Mouse (Mus musculus) cerebellum, adult 18-20 months (tissue): Measurements from ENCODE around the gene Kat14.

Experiments
- DNase-seq, 2 experiments: peaks; one replicate each; pipeline ENCODE4 v3.0.0; 2021

The Kat14 gene

DNA sequence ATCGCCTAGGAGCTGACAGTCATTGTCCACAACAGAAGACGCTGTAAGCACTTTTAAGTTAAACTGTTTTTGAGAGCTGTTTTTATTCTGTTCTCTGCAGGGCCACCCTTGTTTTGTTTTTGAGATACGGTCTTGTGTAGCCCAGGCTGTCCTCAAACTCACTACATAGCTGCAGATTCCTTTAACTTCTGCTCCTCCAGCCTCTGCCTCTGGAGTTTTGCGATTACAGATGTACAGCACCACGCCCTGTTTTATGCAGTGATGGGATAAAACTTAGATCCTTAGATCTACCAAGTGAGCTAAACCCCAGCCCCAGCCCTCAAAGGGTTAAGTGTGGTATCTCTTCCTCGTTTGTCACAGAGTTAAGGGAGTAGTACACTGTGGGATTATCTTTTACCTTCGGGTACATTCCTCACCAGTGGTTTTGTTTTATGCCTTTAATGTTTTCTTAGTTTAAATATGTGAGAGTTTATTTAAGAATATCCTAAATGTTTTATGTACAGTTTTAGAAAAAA, 13.9 kb downstream of the Kat14 start:
- DNase-seq = no peak

DNA sequence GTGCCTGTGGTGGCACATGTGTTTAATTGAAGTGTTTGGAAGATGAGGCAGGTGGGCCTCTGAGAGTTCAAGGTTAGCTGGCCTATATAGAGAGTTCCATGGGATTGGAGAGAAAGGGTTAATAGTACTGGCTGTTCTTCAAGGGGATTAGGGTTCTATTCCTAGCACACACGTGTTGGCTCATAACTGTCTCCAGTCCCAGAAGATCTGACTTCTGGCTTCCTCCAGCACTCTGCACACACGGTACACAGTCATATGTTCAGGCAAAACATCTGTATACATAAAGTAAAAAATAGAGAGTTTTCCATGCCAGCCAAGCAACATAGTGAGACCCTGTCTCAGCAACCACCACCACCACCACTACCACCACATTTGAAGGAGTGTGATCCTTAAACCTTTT, 17.5 kb downstream of the Kat14 start:
- no peak for DNase-seq

DNA sequence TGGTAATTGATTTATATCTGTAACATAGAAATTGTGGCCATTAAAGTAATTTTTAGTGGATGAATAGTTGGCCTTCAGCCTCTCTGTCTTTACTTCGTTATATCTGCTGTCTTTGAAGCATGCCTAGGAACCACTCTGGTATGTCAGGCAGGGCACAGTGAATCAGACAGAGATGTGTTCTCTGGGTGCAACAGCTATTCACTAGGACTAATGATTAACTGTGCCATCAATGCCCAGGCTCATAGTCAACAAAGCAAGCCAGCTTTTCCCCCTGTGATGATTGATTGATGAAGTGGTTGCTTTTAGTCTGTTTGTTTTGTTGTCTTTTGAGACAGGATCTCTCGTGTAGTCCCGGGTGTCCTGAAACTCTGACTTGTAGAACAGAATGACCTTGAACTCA, 19.6 kb downstream of the Kat14 start:
- no peak for DNase-seq

DNA sequence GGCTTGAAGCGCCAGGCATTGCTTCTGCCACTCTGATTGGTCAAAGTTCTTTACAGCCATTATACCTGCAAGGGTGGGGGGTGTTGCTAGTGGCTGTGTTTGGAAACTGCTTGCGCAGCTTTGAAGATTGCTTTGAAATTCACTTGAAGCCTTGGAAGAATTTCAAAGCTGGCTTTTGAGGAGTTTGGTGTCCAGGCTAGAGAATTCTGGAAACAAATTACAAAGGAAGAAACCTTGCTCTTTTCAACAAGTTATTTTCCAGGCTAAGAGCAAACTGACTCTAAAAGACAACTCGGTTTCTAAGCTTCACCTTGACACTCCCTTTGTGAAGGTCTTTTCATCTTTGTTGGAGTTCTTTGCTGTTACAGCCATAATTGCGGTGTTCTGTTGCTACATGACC, 30.7 kb downstream of the Kat14 start:
- DNase-seq = no peak

DNA sequence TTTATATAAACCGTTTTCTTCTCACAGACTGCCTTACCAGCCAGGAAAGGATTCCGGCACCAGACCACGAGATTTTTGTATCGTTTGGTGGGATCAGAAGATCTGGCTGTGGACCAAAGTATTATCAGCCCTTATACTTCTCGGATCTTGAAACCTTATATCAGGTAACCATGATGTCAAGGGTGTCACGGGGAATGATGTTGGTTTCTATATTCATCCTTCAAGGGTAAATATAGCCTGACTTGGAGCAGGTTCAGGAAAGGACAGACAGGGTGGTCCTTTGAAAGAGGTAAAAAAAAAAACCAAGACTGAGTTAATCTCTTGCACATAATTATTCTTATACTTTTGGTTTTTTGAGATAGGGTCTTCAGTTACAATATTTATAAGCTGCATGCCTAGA, 31.9 kb downstream of the Kat14 start:
- DNase-seq = no peak

DNA sequence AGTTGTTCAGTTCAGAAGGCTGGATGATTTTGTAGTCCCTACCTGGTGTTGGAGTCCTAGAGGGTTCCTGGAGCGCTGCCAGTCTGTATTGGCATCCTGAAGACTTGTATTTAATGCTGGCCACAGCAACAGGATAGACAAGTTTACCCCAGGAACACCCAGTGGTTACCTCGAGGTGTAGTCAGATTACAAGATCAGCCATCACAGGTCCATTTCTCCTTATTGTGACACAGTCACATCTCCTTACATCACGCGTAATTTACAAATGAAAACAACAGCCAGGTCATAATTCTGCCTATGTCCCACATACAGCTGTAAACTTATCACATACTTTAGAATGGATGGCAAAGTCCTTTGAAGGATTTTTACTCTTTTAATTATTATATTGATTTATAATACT, 40.3 kb downstream of the Kat14 start:
- DNase-seq = no peak

DNA sequence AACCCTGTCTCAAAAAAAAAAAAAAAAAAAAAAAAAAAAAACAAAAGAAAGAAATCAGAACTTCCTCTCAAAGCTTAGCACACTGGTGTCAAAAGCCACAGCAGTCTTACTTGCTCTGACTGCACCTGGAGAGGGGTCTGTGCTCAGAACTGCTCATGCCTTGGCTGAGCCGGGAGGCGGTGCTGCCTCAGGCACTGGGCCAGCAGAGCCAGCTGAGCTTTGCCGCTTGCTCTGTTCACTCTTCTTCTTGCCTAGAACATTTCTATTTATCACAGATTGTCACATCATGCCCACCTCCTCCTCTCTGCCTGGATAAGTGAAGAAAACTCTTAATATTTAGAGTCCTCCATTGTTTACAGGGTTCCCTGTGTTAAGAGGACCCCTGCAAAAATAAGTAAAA, 41.8 kb downstream of the Kat14 start:
- peak; percentile 22 to 28 for DNase-seq

DNA sequence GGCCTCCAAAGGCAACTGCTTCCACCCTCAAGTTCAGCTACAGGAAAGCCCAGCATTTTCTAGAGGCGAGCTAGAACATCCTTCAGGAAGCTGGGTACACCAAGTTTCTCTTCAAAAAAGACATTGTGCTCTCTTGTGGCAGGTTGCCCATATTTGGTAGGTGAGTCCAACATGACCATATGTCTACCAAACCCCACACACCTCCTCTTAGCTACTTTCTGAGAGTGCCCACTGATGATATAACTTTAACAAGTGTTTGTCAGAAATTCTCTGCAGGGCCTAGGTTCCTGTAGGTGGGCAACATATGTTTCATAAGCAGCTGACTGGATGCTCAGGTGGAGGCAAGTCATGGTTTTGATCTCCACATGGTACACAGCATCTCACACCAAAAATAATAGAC, 45.9 kb downstream of the Kat14 start:
- DNase-seq = peak; percentile 36 to 37

DNA sequence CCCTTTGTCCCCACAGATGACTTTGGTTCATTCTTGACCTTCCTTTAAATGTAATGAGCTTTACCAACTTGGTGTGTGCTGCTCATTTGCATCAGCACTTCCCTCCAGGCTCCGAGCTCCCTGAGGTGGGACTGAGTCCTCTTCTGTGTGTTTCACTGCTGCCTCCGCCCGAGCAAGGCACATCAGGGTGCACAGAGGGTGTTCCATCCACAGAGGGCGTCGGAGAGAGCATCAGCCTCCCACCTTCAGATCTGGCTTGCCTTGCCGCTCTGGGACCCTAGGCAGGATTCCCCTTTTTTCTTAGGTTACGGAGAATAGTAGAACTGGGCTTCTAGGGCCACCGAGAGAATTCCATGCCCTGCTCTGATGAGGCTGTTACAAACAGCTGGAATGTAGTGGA, 48.1 kb downstream of the Kat14 start:
- DNase-seq = no peak

DNA sequence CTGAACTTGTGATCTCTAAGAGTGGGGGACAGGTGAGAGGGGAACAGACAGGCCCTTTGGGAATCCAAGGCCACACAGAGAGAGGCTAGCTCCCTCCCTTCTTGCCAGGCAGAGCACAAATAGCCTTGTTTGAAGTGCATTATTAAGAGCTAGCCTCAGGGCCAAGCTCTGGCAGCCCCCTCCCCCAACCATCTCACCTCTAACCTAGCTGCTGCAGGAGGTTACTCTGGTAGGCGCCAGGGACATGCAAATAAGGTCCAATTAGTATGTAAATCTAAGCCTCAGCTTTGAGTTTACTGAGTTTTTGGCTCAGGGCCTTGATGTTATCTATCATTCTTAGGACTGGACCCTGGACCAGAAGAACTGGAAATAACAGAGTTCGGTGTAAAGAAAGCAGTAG, 49.3 kb downstream of the Kat14 start:
- DNase-seq = no peak

DNA sequence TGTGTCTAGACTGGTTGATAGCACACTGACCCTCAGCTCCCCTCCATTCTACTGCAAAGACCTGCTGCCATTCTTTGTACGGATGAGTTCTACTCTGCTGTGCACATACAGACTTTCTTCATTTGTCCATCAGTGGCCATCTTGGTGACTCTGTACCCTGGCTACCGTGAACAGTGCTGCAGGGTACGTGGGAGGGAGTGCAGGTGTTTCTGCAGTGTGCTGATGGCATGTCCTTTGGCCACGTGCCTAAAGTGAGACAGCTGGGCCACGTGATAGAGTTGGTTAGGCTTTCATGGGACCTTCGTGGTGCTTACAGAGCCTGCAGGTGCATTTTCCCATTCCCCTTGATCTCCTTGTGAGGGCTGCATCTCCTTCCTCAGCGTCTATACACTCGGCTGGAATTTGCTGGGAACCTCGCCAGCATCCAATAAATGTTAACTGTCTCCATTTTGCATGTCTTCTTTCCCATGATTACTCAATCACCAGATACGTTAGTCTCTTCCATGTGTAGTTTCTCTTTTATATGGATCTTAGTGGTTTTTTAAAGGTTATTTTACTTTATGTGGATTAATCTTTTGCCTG, 53.4 kb downstream of the Kat14 start:
- DNase-seq = no peak

DNA sequence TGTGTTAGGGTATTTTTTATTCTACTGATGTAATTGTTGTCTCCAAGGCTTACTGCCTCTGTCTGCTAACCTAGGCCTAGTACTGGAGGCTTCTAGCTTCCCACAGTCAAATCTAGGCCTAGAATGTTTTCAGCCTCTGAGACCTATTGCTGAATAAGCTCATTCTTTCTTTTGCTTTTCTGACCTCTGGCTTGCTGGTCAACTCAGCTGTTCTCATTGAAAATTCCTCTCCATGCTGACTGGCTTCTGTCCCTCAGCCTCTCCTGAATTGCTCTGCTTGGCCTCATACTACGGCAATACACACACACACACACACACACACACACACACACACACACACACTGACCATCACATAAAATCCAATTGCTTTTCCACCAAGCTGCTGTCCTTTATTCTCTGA, 57.0 kb downstream of the Kat14 start:
- no peak for DNase-seq

DNA sequence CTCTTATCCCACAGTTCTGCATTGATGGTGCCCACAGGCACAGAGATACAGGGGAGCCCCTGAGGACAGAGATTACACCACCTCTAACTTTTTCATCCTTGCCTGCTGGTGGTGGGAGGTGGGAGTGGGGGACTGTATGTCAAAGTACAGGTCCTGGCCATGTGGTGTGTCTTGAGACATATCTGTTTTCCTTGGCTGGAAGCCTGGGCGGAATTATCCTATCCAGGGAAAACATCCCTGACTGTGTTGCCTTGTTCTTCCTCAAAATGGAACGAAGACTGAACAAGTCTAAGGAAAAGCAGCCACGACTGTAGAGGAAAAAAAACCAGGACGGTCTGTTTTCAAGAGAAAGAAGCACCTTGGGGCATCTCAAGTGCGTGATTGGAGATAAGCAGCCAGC, 59.1 kb downstream of the Kat14 start:
- DNase-seq = no peak

DNA sequence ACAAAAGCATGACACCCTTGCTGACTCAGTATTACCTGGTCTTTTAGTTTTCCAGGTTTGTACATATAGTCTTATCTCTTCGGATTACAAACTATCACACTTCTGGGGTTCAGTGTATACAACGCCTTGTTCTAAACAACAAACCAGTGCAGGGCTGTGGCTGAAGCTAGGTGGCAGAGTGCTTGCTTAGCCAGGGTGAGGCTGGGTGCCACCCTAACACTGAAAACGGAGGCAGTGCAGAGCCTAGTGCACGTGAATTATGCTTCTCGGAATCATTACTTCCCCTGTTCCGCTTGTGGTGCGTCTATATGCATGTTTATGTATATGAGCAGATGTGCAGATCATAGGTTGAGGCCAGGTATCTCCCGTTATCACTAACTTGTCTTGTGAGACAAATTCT, 59.9 kb downstream of the Kat14 start:
- DNase-seq = no peak

DNA sequence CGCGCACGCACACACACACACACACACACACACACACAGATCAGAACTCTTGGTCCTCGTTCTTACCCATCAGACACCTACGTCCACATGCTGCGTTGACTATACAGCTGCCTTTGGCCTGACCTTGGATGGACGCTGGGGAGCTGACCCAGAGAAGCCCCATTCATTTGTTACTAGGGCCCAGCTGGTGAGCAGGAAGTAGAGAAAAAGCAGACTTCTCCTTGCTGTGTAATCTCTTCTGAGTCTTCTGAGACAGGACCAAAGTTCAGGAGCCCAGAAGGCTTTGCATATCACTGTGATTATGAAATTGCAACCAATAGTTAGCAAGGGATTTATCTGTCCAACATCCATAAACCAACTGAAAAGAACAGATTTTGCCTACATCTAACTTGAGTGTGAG, 60.4 kb downstream of the Kat14 start:
- no peak for DNase-seq

DNA sequence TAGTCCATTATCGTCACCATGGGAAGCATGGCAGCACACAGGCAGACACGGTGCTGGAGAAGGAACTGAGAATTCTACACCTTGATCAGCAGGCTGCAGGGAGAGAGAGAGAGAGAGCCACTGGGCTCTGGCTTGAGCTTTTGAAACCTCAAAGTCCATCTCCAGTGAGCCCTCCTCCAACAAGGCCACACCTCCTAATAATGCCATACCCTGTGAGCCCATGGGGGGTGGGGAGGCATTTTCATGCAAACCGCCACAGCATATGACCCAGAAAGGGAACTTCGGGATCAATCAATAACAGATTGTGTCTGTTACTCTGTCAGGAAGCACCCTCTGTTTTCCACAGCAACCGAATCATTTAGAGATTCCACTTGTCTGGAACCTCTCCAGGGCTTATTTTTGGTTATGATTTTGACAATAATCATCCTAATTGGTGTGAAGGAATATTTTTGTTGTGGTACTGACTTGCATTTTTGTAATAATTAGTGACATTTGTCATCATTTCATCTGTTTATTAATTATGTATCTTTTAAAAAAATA, 62.6 kb downstream of the Kat14 start:
- DNase-seq = no peak

DNA sequence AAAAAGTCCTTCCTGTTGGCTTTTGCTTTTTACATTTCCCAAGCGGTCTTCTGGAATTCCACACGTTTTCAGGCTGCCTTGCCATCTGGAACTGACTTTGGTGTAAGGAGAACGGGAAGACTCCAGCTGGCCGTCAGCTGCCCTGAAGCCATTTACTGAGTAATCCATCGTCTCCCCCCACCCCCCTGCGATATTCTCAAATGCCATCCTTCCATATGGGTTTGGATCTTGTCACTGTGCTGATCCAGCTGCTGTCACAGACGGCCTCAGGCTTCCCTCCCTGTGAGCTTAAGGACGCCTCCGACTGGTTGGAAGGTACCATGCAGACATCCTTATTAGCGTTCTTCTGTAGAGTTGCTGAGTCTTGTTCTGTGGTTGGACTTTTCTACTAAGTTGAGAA, 66.9 kb downstream of the Kat14 start:
- DNase-seq = no peak

DNA sequence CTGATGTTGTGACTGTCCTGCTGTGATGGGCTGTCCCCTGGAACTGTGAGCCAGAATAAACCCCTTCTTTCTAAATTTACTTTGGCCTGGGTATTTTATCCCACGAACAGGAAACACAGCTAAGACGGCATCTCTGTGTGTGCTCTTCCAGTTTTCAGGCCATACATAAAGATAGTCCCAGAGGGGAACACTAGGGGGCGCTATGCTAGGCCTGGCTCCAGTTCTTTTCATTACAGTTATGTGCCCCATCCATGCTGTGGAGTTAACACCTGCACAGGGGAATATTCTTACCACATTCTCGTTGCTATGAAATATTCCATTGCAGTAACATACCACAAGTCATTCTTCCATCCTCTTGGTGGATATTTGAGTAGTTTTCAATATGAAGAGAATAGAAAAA, 69.6 kb downstream of the Kat14 start:
- DNase-seq = no peak

DNA sequence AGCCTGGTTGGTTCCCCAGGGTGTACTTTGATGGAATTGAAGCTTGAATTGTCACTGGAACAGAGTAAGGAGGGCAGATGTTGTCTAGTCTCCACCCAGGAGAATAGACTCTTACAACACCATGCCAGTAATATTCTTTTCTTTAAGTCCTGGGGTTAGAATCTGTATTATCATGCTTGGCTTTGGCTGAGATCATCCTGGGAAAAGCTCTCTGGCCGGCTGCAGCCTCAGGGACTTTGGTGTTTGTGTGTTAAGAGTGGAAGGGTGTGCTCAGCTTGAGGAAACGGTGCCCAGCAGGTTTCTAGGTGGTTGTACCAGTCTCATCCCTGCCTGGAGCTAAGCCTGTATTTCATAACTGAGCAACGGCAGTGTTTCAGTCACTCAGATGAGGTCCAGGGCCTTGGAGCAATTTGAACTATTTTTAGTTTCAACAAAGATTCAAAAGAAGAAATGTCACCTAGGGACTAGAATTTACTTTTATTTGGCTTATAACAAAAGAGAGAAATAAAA, 70.5 kb downstream of the Kat14 start:
- no peak for DNase-seq

DNA sequence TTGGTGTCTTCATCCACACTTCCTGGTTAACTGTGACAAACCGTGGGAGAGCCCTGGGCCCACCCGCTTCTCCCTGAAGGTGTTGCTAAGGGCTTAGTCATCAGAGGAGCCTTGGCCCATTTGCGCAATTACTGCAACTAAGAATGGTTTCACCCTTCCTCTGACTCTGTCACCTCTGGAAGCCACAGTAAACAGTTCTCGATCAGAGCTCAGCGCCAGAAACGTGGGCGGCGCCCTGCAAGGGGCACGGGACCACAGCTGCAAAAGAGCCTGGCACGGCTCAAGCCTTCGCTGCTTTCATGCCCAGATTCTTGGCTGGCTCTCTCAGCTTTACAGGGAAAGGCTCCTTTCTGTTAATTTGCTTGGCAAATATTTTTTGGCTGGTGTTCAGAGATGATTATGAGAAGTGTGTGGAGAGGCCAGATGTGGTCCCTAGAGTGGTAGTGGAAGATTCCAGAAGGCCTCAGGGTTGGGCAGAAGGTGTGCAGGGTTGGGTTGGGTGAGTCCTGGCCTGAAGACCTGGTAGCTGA, 72.7 kb downstream of the Kat14 start:
- no peak for DNase-seq

DNA sequence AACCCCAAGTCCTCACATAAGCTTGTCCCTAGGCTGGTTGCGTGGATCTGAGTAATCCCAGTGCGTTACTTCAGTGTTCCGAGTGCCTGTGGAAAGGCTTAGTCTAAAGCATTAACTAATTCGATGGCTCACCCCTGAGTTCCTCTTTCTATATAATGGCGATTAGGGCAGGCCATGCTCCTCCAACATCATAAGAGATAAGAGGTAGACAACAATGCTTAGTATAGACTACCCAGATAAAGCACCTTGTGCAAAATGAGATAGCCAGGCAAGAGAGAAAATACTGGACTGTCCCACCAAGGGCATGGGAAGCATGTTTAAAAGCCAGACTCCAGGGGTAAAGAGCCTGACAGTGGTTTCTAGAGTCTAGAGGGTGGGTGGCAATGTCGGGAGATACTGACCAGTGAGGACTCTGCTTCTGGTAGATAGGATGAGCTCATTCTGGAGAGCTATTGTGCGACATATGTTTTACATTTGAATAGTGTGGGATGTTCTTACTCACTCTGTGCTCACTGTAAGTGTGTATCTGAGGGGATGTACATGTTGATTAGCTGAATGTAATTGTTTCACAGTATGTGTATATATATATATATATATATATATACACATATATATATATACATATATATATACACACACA, 77.7 kb downstream of the Kat14 start:
- no peak for DNase-seq

DNA sequence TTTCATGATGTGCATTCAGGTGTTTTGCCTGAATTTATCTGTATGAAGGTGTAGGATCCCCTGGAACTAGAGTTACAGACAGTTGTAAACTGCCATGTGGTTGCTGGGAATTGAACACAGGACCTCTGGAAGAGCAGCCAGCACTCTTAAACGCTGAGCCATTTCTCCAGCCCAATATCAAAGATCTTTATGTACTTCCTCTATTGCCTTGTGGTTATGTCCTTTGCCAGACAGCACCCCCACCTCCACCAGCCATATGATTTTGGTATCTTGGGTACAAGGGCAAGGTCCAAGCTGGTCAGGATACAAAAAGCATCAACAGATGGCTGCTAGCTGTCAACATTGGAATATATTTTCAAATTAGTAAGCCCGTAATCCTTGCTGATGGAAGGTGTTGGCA, 81.6 kb downstream of the Kat14 start:
- no peak for DNase-seq

DNA sequence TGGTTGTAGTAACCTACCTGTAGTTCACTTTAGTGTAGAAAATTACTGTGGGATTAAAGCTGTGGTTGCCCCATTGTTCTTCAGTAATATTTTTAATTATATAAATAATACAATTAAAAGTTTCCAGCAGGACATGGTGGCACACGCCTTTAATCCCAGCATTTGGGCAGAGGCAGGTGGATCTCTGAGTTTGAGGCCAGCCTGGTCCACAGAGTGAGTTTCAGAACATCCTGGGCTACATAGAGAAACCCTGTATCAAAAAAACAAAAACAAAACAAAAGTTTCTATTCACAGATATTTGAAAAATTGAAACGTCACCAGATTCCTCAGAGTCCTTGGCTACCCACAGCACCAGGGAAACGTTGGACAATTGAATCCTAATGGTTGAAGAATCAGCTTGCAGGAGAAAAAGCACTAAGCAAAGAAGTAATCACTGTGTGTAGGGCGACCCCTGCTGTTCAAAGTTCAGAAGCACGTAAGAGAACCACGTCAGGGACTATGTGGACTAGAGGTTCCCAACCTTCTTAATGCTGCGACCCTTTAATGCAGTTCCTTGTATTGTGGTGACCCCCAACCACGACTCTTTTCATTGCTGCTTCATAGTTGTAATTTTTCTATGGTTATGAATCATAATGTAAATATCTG, 83.7 kb downstream of the Kat14 start:
- peak; percentile 76 to 78 for DNase-seq
